Mouse (Mus musculus) embryo, embryonic 11.5 days (tissue): Measurements from ENCODE around the gene Trim8.

Experiments
- DNase-seq: peaks from one replicate; pipeline ENCODE4 v3.0.0-alpha.2; 2012; ENCODE audit warnings: low read depth, low spot score

Trim8 gene

DNA sequence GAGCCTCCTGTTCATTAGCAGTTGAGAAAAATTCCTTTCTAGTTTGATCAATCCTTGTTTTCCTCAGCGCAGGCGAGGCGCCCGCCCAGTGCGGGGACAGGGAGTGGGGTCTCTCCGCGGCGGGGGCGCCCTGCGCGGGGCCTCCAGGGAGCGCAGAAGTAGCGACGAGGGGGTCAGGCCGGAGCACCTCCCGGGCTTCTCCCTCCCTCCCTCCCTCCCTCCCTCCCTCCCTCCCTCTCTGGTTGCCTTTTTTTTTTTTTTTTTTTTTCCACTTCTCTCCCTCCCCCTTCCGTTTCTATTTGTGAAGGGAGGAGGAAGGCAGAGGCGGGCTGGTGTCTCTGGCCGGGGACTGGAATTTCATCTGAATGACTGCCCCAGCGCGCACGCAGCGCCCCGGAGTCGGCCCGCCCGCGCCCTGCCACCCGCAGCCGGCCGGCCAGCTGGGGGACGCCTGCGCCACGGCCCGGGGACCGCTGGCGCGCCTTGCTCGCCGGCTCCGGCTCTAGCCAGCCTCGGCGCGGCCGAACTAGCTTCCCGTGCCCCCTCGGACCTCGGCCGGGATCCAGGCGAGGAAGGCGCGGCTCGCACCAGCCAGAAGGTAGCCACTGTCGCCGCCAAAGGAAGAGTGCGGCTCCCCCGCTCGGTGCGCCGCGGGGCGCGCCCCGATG, at the start of gene Trim8:
Gene Trim8 (plus strand): TSS at position 302 of the 668 bp plus-strand sequence.
- peak; percentile 66 for DNase-seq

DNA sequence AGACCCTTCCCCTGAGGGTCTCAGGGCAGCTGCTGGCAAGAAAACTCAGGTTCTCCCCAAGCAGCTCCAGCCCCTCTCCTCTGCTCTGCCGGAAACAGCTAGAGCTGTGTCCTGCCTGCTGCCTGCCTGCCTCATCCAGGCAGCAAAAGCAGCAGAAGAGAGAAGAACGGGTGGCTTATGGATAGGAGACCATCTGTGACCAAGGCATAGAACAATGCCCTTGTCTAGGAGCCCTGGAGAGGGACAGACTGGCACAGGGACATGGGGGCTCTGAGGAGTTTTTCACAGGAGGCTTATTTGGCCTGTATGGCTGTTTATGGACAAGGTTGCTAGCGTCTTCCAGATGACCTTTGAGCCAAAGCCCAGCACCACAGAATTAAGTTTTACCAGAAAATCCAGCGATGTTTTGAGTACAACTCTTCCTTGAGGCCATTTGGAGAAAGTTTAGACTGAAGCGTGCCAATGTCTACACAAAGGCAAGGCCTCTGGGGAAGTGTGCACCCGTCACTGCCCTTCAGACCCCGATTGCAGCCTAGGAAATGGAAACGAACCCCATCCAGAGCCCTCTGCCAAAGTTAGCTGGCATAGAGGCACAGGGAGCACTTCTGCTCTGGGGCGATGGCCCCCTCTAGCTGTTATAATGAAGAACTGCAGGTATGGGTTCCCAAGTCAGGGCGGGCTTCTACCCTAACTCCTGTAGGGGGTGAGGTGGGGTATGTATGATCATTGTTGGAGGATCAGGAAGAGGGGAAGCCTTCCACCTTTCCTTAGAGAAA, 49.3 kb upstream of the Trim8 start:
- no peak for DNase-seq

DNA sequence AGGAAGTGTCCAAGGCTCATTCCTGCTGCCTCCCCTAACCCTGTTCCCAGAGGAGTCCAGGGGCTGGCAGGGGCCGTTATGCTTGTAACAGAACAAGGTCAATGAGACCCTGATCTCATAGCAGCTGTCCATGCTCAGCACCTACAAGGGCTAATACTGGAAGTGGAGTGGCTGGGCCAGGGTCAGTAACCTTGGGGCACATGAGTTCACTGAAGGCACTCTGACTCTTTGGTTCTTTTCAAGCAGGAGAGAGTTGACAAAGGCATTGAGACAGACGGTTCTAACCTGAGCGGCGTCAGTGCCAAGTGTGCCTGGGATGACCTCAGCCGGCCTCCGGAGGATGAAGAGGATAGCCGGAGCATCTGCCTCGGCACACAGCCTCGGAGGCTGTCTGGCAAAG, 48.6 kb upstream of the Trim8 start:
- DNase-seq = no peak

DNA sequence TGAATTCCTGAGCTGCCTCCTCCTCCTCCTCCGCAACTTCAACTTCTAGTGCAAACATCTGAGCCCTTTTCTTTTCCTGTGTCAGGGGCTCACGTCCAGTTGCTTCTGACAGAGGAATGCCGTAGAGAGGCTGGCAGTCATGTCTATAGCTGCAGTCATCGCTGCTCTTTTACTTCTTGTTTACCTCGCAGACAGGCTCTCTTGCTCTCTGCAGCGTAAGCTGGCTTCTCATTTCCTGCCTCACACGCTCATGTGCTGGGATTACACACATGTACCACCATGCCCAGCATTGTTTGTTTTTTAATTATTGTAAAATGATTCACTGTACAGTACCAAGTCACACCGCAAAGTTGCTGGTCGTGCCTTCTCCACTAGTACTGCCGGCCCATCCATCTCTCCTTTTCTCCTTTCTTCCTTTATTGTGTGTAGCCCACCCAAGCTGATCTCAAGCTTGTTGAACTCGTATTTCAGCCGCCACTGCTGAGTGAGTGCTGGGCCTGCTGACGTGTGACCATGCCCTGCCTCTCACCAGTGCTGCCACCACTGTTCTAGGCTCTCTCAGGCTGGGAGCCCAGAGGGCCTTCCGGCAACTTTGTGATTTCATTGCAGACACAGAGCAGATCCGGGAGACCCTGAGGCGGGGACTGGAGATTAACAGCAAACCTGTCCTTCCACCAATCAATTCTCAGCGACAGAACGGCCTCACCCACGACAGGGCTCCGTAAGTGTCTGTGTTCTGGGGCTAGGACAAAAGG, 47.2 kb upstream of the Trim8 start:
- no peak for DNase-seq

GRCm38 (mm10) chr19:46455032-46455431, 46.5 kb upstream of the Trim8 start:
- no peak for DNase-seq

- no peak for DNase-seq
Measured at GRCm38 (mm10) chr19:46455556-46455955, 45.9 kb upstream of the Trim8 start.

GRCm38 (mm10) chr19:46456018-46456735, 45.3 kb upstream of the Trim8 start:
- no peak for DNase-seq

DNA sequence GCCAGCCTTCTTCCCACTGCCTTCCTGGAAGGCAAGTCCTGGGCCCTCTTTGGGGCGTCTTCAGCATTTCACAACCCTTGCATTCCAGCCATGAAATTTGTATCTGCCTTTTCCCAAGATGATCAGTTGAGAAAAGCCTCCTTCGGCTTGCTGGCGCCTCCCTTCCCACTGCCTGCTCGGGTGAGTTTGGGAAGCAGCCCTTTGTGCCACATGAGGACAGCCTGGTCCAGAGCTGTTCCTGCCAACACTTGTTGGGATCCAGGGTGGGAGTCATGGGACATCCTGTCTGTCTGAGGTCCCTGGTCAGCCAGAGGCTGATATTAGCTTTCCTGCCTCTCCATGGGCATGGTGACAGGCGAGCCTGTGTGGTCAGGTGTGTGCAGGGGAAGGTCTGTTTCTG, 43.7 kb upstream of the Trim8 start:
- DNase-seq = no peak

GRCm38 (mm10) chr19:46459256-46459655, 42.2 kb upstream of the Trim8 start:
- DNase-seq = no peak

- no peak for DNase-seq
Measured at GRCm38 (mm10) chr19:46459889-46460288, 41.6 kb upstream of the Trim8 start.

DNA sequence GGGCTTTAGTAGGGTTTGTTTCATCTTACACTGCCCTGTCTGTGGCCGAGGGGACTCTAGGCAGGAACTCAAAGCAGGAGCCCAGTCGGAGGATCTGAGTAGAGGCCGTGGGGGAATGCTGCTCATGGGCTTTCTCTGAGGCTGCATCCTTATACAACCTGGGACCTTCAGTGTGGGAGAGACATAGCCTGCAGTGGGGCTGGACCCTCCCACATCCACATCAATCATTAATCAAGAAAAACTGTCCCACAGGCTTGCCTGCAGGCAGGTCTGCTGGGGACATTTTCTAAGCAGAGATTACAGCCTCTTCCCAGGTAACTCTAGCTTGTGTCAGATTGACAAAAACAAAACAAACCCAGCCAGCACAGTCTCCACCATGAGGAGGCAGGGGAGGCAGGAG, 38.9 kb upstream of the Trim8 start:
- DNase-seq = no peak

DNA sequence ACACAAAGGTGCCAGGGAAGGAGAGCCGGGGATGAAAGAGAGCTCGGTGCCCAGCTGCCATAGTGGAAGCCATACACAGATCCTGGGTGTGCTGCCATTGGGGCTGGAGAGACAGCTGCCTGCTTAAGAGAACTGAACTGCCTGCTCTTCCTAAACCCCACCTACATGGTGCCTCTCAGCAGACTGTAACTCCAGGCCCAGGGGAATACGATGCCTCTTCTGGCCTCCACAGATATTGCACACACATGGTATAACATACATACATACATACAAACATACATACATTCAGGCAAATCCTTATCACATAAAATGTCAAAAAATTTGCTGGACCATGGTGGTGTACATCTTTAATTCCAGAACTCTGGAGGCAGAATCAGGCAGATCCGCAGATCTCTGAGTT, 38.1 kb upstream of the Trim8 start:
- DNase-seq = no peak

DNA sequence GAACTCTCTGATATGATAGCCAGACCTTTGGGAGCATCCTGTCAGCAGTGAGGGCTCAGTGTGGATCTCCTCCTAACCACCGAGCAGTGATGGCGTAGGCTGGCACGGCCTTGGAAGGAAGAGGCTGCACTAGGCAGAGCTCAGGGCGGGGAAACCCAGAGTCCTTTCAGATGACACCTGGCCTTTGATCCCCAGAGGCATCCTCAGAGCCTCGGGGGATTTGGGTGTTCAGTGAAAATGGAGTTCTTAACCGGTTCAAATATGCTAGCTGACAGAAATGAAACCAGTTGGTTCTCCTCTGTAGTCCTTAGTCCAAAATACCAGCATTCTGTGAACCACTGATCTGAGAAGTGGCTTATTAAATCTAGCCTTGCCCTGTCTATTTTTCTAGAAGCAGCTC, 35.3 kb upstream of the Trim8 start:
- no peak for DNase-seq

DNA sequence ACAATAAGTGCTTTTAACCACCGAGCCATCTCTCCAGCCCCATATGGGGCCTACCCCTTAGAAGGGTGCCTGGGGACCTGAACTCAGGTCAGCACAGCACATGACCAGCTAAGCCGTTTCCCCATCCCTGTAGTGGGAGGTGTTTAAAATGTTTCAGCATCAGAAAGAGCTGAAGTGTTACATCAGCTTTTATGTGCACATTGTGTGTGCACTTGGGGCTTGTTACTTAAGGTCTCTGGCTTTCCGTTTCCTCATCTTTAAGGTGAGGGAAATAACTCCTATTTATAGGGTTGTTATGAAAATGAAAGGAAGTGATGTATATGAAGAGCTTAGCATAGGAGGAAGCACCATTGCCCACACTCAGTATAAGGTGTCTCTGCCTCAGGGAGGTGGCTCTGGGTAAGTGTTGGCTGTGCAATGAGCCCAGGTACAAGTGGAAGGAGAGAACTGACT, 34.4 kb upstream of the Trim8 start:
- DNase-seq = no peak

- DNase-seq = no peak
Measured at GRCm38 (mm10) chr19:46470364-46471240, 30.9 kb upstream of the Trim8 start.

GRCm38 (mm10) chr19:46471324-46472093, 30.0 kb upstream of the Trim8 start:
- no peak for DNase-seq

DNA sequence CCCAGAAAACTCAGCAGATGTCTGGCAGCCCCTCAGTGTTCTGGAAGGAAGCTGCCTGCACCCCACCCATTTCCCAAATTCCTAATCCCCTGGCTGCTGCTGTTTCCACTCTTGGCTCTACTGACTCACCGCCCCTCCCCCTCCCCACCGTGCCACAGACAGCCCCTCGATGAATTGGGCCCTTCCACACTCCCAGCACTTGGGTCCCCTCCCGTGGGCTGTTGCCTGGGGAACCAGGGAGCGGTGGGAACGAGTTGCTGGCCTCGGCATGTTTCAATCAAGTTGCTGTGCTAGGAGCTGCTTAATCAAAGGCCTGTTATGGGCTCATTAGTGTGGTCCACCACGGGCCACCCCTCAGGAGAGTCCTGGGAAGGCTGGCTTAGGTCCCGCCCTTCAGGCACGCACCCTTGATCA, 24.1 kb upstream of the Trim8 start:
- DNase-seq = no peak

DNA sequence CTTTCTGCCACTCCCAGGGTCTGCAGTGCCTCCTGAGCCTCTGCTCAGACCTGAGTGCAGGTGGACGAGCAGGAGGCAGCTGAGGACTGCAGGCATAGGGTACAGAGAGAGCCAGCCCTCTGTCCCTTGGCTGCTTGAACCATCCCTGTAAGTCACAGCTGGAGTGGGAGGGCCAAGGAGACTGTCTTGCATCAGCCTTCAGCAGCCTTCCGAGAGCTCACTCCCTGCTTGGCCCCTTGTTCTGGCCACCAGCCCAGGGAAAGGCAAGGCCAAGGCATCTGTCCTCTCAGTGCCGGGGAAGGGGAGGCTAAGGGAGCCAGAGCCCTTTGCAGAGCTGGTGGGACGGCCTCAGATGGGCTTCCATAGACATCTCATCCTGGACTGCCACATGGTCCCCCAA, 23.3 kb upstream of the Trim8 start:
- DNase-seq = no peak

DNA sequence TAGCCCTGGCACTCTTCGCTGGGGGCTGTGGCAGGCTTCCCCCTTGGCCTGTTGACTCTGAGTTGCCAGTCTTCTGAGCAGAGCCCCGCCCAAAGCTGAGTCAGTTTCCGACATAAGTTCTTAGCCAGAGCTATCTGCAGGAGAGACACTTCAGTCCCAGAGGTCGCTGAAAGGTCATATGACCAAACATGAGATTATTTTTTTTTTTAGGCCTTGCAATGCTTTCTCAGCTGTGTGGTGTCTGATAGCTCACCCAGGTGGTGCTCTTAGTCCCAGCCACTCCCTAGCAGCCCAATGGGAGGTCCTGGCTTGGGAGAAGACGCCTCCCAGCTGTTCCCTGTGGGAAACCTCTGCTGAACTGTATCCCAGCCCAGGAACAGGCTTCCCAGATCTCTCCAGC, 22.7 kb upstream of the Trim8 start:
- DNase-seq = no peak
